In the genomic region with DNA sequence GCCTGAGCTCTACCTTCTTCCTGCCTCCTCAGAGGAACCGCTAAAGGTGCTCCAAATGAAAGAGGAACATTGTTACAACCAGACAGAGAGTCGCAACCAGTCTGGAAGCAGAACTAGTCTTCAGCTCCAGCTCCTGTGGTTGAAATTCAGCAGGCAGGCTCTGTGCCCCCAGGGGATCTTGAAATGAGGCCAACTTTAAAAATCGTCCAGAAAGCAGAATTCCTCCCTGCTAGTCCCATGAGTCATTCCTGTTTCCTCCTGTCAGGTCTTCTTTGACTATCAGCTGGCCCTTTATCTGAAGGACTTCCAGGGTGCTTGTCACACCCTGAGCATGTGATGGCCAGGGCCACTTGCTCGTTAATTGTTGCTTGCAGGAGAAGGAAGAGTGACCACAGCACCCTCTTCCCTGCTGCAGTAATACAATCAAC, we compare ENCODE assay signal across 8 mouse cellular contexts.
DNase-seq lines count a peak whose midpoint lies in the region; ATAC-seq and TF ChIP-seq lines count a peak whose summit lies in the region.

No protein-coding gene starts in this region.

- H3K4me3 ChIP-seq in neural tube, embryonic 13.5 days: no peak overlapping the region
- no peak overlapping the region for H3K4me3 ChIP-seq in kidney, adult 2 months (ENCODE audit: insufficient read depth, low read depth, low read length)
- no peak overlapping the region for H3K4me3 ChIP-seq in stomach, embryonic 16.5 days (replicated peaks; ENCODE audit: low read length)

- H3K36me3 ChIP-seq in neural tube, embryonic 13.5 days: no peaks in the 10 kb centered on the region
- no peaks in the 10 kb centered on the region for H3K36me3 ChIP-seq in kidney, adult 2 months (ENCODE audit: control insufficient read depth, insufficient read depth, low read length)
- no peaks in the 10 kb centered on the region for H3K36me3 ChIP-seq in stomach, embryonic 16.5 days (ENCODE audit: control insufficient read depth, insufficient read depth, low read length)

- no peak overlapping the region for H3K27ac ChIP-seq in neural tube, embryonic 13.5 days (replicated peaks)
- H3K27ac ChIP-seq in kidney, adult 2 months (ENCODE audit: insufficient read depth, low read depth, low read length): peak overlapping the region; percentile 59; the same call in 1 of the 2 replicates
- no peak overlapping the region for H3K27ac ChIP-seq in stomach, embryonic 16.5 days (ENCODE audit: low read length)

- H3K27me3 ChIP-seq in neural tube, embryonic 13.5 days: no peaks in the 10 kb centered on the region; the same call in 1 of the 2 replicates
- no peaks in the 10 kb centered on the region for H3K27me3 ChIP-seq in kidney, adult 2 months (replicated peaks; ENCODE audit: control insufficient read depth, insufficient read depth, low read length)
- no peaks in the 10 kb centered on the region for H3K27me3 ChIP-seq in stomach, embryonic 16.5 days (ENCODE audit: control insufficient read depth, insufficient read depth, low read length)

- H3K4me2 ChIP-seq in neural tube, embryonic 13.5 days: no peak overlapping the region
- no peak overlapping the region for H3K4me2 ChIP-seq in stomach, embryonic 16.5 days (ENCODE audit: low read depth, low read length)

- DNase-seq in embryo, embryonic 11 days: peak; percentile 38
- no peak for DNase-seq in embryo, embryonic 10.5 days (ENCODE audit: low spot score)
- DNase-seq in neural tube, embryonic 10.5 days (ENCODE audit: extremely low spot score, low spot score): no peak
- peak; percentile 57 to 68 for DNase-seq in heart, adult 18-20 months
- peak; percentile 75 for DNase-seq in kidney, adult 2 months
- no peak for DNase-seq in urinary bladder, adult 2 months (ENCODE audit: low spot score)

- no peaks in the 10 kb centered on the region for H3K9me3 ChIP-seq in neural tube, embryonic 13.5 days
- no peaks in the 10 kb centered on the region for H3K9me3 ChIP-seq in stomach, embryonic 16.5 days (replicated peaks; ENCODE audit: control insufficient read depth, low read length)

- peak; percentile 53 for ATAC-seq in neural tube, embryonic 13.5 days (ENCODE audit: low read depth)
- ATAC-seq in stomach, embryonic 16.5 days (ENCODE audit: insufficient read depth, low FRiP score): peak; percentile 29; the same call in 1 of the 2 replicates

- WGBS in neural tube, embryonic 13.5 days: 28% methylated on average over 4 of the region's 4 CpGs
- 29% methylated on average over 4 of the region's 4 CpGs for WGBS in kidney, adult 2 months
- WGBS in stomach, embryonic 16.5 days: 31% methylated on average over 4 of the region's 4 CpGs

- H3K9ac ChIP-seq in neural tube, embryonic 13.5 days: 0 out of 2 replicates have a peak overlapping the region, but pooled peaks have one; percentile 6
- no peak overlapping the region for H3K9ac ChIP-seq in stomach, embryonic 16.5 days (ENCODE audit: low read length)

- H3K4me1 ChIP-seq in neural tube, embryonic 13.5 days (replicated peaks): peaks cover 15% of the 10 kb centered on the region
- H3K4me1 ChIP-seq in kidney, adult 2 months (ENCODE audit: control insufficient read depth, insufficient read depth, low read length): no peaks in the 10 kb centered on the region
- H3K4me1 ChIP-seq in stomach, embryonic 16.5 days (ENCODE audit: control insufficient read depth, insufficient read depth, low read length): peaks cover 7% of the 10 kb centered on the region; the same call in 1 of the 2 replicates

- no peak for TF ChIP-seq CTCF in kidney, adult 2 months (conservative IDR thresholded peaks at IDR 0.05; ENCODE audit: insufficient read depth, insufficient read length, low read depth, low read length)

- TF ChIP-seq POLR2A in kidney, adult 2 months (IDR thresholded peaks at IDR 0.05; ENCODE audit: low read depth, low read length): no peak

Comparison
In these comparisons a context has a peak if more than half of its experiments do, and no peak if none do; other contexts are left out.
1. DNase-seq: peak in embryo, embryonic 11 days (single experiment), heart, adult 18-20 months (2 of 2) and kidney, adult 2 months (single experiment); none in embryo, embryonic 10.5 days (single experiment), neural tube, embryonic 10.5 days (single experiment) and urinary bladder, adult 2 months (single experiment).